Mouse (Mus musculus) gastrocnemius, adult 2 months (tissue): ENCODE data around the gene Rbp3. TPM values are rescaled to one million over a fixed set of nuclear protein-coding genes. Genes with fewer than 3 reads are reported as not detected.

ENCODE experiments used
- DNase-seq: peaks from one replicate; pipeline ENCODE4 v3.0.0; 2022
- H3K27ac ChIP-seq: fragments of 200-600 bp; 2 replicates; pipeline ENCODE4 v1.8.1; 2022; ENCODE audit warnings: mild to moderate bottlenecking
- H3K4me3 ChIP-seq: fragments of 200-600 bp; 2 replicates; pipeline ENCODE4 v1.8.1; 2022; ENCODE audit warnings: mild to moderate bottlenecking, moderate library complexity
- CTCF ChIP-seq: fragments of 200-600 bp; IDR thresholded peaks from 2 replicates; pipeline ENCODE4 v1.8.1; 2022; ENCODE audit warnings: antibody characterized with exemption, mild to moderate bottlenecking, moderate library complexity
- intact Hi-C: fragments of 180-260 bp; cut with DNase I; formaldehyde crosslinking; loops from one replicate; pipeline ENCODE4 v1.15.1; 2025
- total RNA-seq, 2 experiments: library from RNA; stranded (reverse); gene quantifications; 2 replicates each; pipeline ENCODE4 v1.2.3; 2021

The Rbp3 gene
- total RNA-seq, 2 experiments from 2014 or later: not detected

GRCm38 (mm10) chr14:33942222-33942621 is 11.6 kb upstream of the Rbp3 start:
- intact Hi-C loops: no loop called here
- no peak for TF ChIP-seq CTCF
- DNase-seq: no peak
- Histone ChIP-seq H3K27ac (no peak overlapping the region), H3K4me3 (no peak overlapping the region)

- no peak for TF ChIP-seq CTCF
- no peak for DNase-seq
- intact Hi-C loops: no loop called here
Observed at GRCm38 (mm10) chr14:33946125-33946524, 7.7 kb upstream of the Rbp3 start.

GRCm38 (mm10) chr14:33952233-33952981 is 1.4 kb upstream of the Rbp3 start:
- Histone ChIP-seq H3K27ac (no peak overlapping the region), H3K4me3 (no peak overlapping the region)
- intact Hi-C loops: no loop called here
- peak; percentile 3; the same call in 1 of the 2 replicates for TF ChIP-seq CTCF
- DNase-seq: no peak

More at GRCm38 (mm10) chr14:33946125-33946524, 7.7 kb upstream of the Rbp3 start:
- Histone ChIP-seq H3K4me3 (no peak overlapping the region), H3K27ac (no peak overlapping the region)

- Histone ChIP-seq H3K4me3 (no peak overlapping the region), H3K27ac (no peak overlapping the region)
- DNase-seq: no peak
- no peak for TF ChIP-seq CTCF
- intact Hi-C loops: no loop called here
Observed at GRCm38 (mm10) chr14:33956055-33956454, 2.3 kb downstream of the Rbp3 start.

GRCm38 (mm10) chr14:33958186-33958585 is 4.4 kb downstream of the Rbp3 start:
- Histone ChIP-seq H3K27ac (no peak overlapping the region), H3K4me3 (no peak overlapping the region)
- no peak for DNase-seq
- intact Hi-C loops: no loop called here
- no peak for TF ChIP-seq CTCF

DNA sequence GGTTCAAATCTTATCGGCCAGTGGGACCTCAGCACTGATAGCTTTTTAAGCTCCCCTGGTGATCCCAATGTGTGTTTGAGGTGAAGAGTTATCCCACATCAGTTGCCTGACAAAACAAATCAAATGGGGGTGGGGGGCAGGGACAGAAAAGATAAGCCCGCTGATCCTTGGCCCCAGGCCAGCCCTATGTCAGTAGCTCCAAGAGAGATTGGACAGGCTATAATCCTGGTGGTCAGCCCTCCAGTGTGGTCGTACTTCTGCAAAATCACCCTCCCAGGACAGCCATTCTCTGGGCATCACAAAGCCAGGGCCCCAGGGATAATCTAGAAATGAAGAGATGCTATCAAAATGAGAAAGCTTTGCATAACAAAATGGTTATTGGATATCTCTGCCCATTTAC is 5.0 kb downstream of the Rbp3 start:
- Histone ChIP-seq H3K4me3 (no peak overlapping the region), H3K27ac (no peak overlapping the region)
- TF ChIP-seq CTCF: no peak
- intact Hi-C loops: no loop called here
- DNase-seq: no peak

DNA sequence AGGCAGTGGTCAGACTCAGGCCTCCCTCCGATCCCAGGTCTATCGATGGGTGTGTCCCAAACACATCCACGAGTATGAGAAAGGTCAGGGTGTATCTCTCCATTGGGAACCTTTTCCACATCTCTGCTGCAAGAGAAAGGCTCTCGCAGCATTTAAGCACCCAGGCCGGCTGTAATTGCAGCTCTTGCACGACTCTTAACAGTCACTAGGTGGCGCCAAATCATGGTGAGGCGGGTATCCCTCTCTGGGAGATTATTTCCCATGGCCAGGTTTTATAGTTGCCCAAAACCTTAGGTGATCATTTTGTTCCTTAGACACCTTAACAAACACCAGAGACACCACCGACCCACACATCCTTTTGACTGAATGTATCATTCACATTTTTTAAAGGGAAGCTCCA is 5.5 kb downstream of the Rbp3 start:
- intact Hi-C loops: no loop called here
- DNase-seq: peak; percentile 37

DNA sequence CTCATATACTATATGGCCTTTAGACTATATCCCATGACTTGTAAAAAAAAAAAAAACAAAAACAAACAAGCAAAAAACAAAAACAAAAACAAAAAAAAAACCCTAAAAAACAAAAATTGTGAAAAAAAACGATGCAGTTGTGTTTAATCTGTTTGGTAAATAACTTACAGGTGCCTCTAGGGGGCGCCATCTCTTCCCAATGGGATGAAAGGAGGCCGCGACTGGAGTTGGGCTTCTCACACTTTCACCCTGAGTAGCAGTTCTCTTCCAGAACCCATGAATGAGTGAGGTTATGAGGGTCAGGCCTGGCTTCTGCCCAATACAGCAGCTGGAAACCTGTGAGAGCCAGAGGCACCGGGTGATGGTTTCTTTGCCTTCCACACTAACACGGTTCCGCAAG is 11.9 kb downstream of the Rbp3 start:
- no peak overlapping the region for H3K27ac ChIP-seq
- intact Hi-C loops: no loop called here
- no peak overlapping the region for H3K4me3 ChIP-seq
- TF ChIP-seq CTCF: peak; percentile 12; the same call in 1 of the 2 replicates
- no peak for DNase-seq

More for the DNA sequence above, 5.5 kb downstream of the Rbp3 start:
- Histone ChIP-seq H3K4me3 (no peak overlapping the region), H3K27ac (no peak overlapping the region)
- peak; percentile 78 for TF ChIP-seq CTCF

DNA sequence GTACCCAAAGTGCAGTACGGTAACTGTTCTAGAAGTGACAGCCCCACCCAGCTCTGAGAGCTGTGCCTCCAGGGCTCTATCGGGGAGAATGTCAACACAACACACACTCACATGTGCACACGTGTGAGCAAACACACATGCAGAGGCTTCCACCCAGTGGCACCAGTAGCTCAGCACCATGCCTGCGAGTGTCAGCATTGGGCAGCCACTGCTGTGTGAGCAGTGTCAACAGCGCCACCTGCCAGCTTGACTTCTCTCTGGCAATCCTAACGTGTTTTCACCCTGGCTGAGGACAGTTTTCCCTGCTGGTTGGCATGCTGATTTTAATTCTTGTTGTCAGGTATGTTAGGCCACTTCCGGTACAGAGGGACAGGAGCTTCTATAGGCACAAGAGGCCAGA is 18.9 kb downstream of the Rbp3 start:
- TF ChIP-seq CTCF: no peak
- Histone ChIP-seq H3K4me3 (no peak overlapping the region), H3K27ac (no peak overlapping the region)
- intact Hi-C loops: no loop called here
- DNase-seq: no peak

GRCm38 (mm10) chr14:33974752-33975151 is 20.9 kb downstream of the Rbp3 start:
- no peak for DNase-seq
- Histone ChIP-seq H3K4me3 (no peak overlapping the region), H3K27ac (no peak overlapping the region)
- no peak for TF ChIP-seq CTCF
- intact Hi-C loops: no loop called here

DNA sequence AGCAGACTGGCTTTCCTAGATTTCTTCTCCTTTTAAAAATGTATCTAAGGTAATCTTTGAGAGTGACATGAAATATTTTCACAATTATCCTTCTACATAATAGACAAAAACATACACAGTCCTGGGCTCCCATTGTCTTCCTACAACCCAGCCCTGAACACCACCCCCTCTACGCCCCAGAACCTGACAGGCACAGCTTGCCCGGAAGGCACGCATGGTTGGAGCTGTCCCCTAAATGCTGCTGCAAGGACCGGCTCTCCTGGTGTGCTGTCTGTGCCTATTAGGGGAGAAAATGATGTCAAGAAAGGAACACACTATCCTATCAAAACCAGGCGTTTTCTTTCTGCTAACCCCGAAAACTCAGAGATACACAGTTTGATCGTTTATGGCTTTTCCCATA is 23.9 kb downstream of the Rbp3 start:
- no peak for DNase-seq
- intact Hi-C loops: no loop called here
- Histone ChIP-seq H3K4me3 (no peak overlapping the region), H3K27ac (no peak overlapping the region)
- no peak for TF ChIP-seq CTCF

DNA sequence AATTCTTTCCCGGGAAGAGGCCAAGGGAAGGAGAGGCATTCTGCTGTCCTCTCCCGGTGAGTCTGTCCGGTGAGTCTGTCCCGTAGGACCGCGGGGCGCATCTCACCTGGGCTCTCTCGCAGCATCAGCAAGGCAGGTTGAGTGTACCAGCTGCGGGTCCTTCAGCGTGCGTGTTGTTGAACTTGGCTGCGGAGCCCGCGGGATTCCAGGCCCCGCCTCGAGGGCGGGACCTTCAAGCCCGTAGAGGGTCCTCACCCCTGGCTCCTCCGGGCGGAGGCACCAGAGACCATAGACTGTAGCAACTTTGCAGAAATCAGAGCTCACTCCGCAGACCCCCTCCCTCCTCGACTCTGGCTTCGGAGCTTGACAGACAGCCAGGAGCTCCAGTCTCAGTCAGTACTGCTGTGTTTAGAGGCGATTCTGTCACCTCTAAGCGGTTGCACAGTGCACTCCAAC is 24.8 kb downstream of the Rbp3 start, which contains the start of gene Zfp488:
Zfp488 (minus strand) TSS at position 161 of the 456 bp plus-strand sequence.
- intact Hi-C loops: no loop called here
- Histone ChIP-seq H3K27ac (no peak within 1 kb of the TSS), H3K4me3 (no peak within 1 kb of the TSS)
- no peak for TF ChIP-seq CTCF
- DNase-seq: no peak

DNA sequence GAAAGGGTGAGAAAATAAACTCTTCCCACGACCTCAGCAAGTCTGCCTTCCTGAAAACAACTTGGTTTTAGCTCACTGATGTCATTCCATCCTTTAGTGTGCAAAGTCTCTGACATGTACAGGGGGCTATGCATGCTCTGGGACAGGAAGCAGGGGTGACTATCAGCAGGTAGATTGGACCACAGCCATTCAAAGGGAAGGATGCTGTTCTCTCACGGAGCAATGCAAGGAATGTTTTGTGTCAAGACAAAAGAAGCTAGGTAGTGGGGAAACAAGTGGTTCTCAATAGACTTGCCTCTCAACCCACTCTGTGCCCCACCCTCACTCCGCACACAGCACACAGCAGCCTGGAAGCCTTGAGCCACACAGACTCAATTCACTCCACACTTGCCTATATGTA is 35.4 kb downstream of the Rbp3 start:
- no peak for TF ChIP-seq CTCF
- intact Hi-C loops: no loop called here
- Histone ChIP-seq H3K4me3 (no peak overlapping the region), H3K27ac (no peak overlapping the region)
- DNase-seq: no peak

- no peak overlapping the region for H3K4me3 ChIP-seq
- no peak for TF ChIP-seq CTCF
- no peak for DNase-seq
- no peak overlapping the region for H3K27ac ChIP-seq
- intact Hi-C loops: no loop called here
Observed at GRCm38 (mm10) chr14:33991971-33992370, 38.2 kb downstream of the Rbp3 start.
